ENCODE assay signal across 10 mouse cellular contexts in genomic region chr12:30102891-30103565, GRCm38 (mm10). TPM values are rescaled to one million over a fixed set of nuclear protein-coding genes. Genes with fewer than 3 reads are reported as not detected.
DNase-seq lines count a peak whose midpoint lies in the region; ATAC-seq lines count a peak whose summit lies in the region.
"Had no signal": no experiment of that assay in that cellular context is flagged by ENCODE, and none has a peak within 500 bp of the region (broad histone marks: within the 10 kb centered on the region; RNA-seq: fewer than 3 reads in every experiment).

No protein-coding gene starts in this region.

- H3K27me3 ChIP-seq in embryonic facial prominence, embryonic 11.5 days (ENCODE audit: control insufficient read depth, insufficient read depth, low read length): no peaks in the 10 kb centered on the region
- no peaks in the 10 kb centered on the region for H3K27me3 ChIP-seq in midbrain, embryonic 13.5 days
- H3K27me3 ChIP-seq: embryonic facial prominence, embryonic 15.5 days had no signal

- intact Hi-C loops in left cerebral cortex, postnatal 4 days (cut with DNase I): no loop called here
- intact Hi-C loops in left cerebral cortex, postnatal 10 days (cut with DNase I): no loop called here

- no peak overlapping the region for H3K27ac ChIP-seq in embryonic facial prominence, embryonic 11.5 days (replicated peaks; ENCODE audit: low read depth, low read length)
- H3K27ac ChIP-seq in midbrain, embryonic 13.5 days: no peak overlapping the region
- H3K27ac ChIP-seq: embryonic facial prominence, embryonic 15.5 days; macrophage had no signal

- DNase-seq in left cerebral cortex, postnatal 4 days: peak; percentile 7
- DNase-seq in left cerebral cortex, postnatal 10 days (ENCODE audit: extremely low spot score in 1 of 2, low spot score in 2 of 2): no peak
- DNase-seq in WW6 (ENCODE audit: low read depth, low spot score): peak; percentile 56
- peak; percentile 9 for DNase-seq in embryonic facial prominence, embryonic 11.5 days (ENCODE audit: low spot score)
- no peak for DNase-seq in thymus, adult 18-20 months
- DNase-seq in frontal cortex, postnatal 14 days (ENCODE audit: low spot score in 2 of 2): no peak
- DNase-seq in urinary bladder, adult 18-20 months (ENCODE audit: low spot score in 2 of 2): no peak

- no peaks in the 10 kb centered on the region for H3K36me3 ChIP-seq in embryonic facial prominence, embryonic 11.5 days (replicated peaks; ENCODE audit: control insufficient read depth, insufficient read depth, low read depth, low read length)
- no peaks in the 10 kb centered on the region for H3K36me3 ChIP-seq in midbrain, embryonic 13.5 days
- H3K36me3 ChIP-seq: embryonic facial prominence, embryonic 15.5 days had no signal

- no peaks in the 10 kb centered on the region for H3K9me3 ChIP-seq in embryonic facial prominence, embryonic 11.5 days (replicated peaks; ENCODE audit: control insufficient read depth, low read length)
- H3K9me3 ChIP-seq in midbrain, embryonic 13.5 days: no peaks in the 10 kb centered on the region
- H3K9me3 ChIP-seq: embryonic facial prominence, embryonic 15.5 days had no signal

- H3K4me2 ChIP-seq in embryonic facial prominence, embryonic 11.5 days (ENCODE audit: low read depth, low read length): no peak overlapping the region
- H3K4me2 ChIP-seq in midbrain, embryonic 13.5 days (replicated peaks): 0 out of 2 replicates have a peak overlapping the region, but pooled peaks have one; percentile 21
- H3K4me2 ChIP-seq: embryonic facial prominence, embryonic 15.5 days had no signal

- no peak overlapping the region for H3K9ac ChIP-seq in embryonic facial prominence, embryonic 11.5 days (replicated peaks; ENCODE audit: low read length)
- no peak overlapping the region for H3K9ac ChIP-seq in midbrain, embryonic 13.5 days (replicated peaks)
- H3K9ac ChIP-seq: embryonic facial prominence, embryonic 15.5 days had no signal

- ATAC-seq in embryonic facial prominence, embryonic 11.5 days (replicated peaks; ENCODE audit: insufficient number of reproducible peaks, low FRiP score, low TSS enrichment, low read depth): no peak
- ATAC-seq in midbrain, embryonic 13.5 days: peak; percentile 79

- H3K4me3 ChIP-seq in embryonic facial prominence, embryonic 11.5 days (ENCODE audit: low read depth, low read length): no peak overlapping the region
- no peak overlapping the region for H3K4me3 ChIP-seq in midbrain, embryonic 13.5 days (replicated peaks)
- H3K4me3 ChIP-seq: embryonic facial prominence, embryonic 15.5 days had no signal

- WGBS in embryonic facial prominence, embryonic 11.5 days: 35% methylated on average over 29 of the region's 29 CpGs
- 37% methylated on average over 29 of the region's 29 CpGs for WGBS in midbrain, embryonic 13.5 days

- H3K4me1 ChIP-seq in embryonic facial prominence, embryonic 11.5 days (ENCODE audit: control insufficient read depth, insufficient read depth, low read length): no peaks in the 10 kb centered on the region
- no peaks in the 10 kb centered on the region for H3K4me1 ChIP-seq in midbrain, embryonic 13.5 days (replicated peaks)
- H3K4me1 ChIP-seq: embryonic facial prominence, embryonic 15.5 days had no signal

RNA-seq across cellular contexts. Expression of gene Tpo, which starts 29.4 kb away (rescaled TPM):
- total RNA-seq in left cerebral cortex, postnatal 4 days (2021): under 1 TPM; 0.52 to 0.81 TPM
- under 1 TPM; 0.24 to 0.26 TPM for total RNA-seq in left cerebral cortex, postnatal 10 days (2021)
- not detected in 2 replicates for polyA plus RNA-seq in embryonic facial prominence, embryonic 11.5 days (2014; fragmentation: Nextera tagmentation; extraction: Ambion mirVana)
- polyA plus RNA-seq in midbrain, embryonic 13.5 days (2015; fragmentation: Nextera tagmentation; extraction: Ambion mirVana): 0.07 TPM in 1 of 2 replicates, not detected in the other
- polyA plus RNA-seq: macrophage had no signal

Comparison
In these comparisons a context has a peak if more than half of its experiments do, and no peak if none do; other contexts are left out.
1. DNase-seq: peak in left cerebral cortex, postnatal 4 days (single experiment), WW6 (single experiment) and embryonic facial prominence, embryonic 11.5 days (single experiment); none in left cerebral cortex, postnatal 10 days (0 of 2), thymus, adult 18-20 months (0 of 2), frontal cortex, postnatal 14 days (0 of 2) and urinary bladder, adult 18-20 months (0 of 2).